Mouse (Mus musculus) cerebellum, adult 9-10 months (tissue): ENCODE results near the gene Hgd.

Experiments used
- DNase-seq: peaks from one replicate; pipeline ENCODE4 v3.0.0; 2022

Gene Hgd

GRCm38 (mm10) chr16:37676024-37676676 lies 96.2 kb downstream of the Hgd start:
- DNase-seq: peak; percentile 74

- no peak for DNase-seq
Observed at GRCm38 (mm10) chr16:37676677-37677072, 96.7 kb downstream of the Hgd start.

GRCm38 (mm10) chr16:37677586-37677985 lies 97.6 kb downstream of the Hgd start:
- no peak for DNase-seq

- DNase-seq: no peak
Observed at GRCm38 (mm10) chr16:37680216-37680615, 100.3 kb downstream of the Hgd start.

- no peak for DNase-seq
Observed at GRCm38 (mm10) chr16:37680831-37681230, 100.9 kb downstream of the Hgd start.
